Comparison of ENCODE assay signal across 8 mouse cellular contexts in the genomic region with DNA sequence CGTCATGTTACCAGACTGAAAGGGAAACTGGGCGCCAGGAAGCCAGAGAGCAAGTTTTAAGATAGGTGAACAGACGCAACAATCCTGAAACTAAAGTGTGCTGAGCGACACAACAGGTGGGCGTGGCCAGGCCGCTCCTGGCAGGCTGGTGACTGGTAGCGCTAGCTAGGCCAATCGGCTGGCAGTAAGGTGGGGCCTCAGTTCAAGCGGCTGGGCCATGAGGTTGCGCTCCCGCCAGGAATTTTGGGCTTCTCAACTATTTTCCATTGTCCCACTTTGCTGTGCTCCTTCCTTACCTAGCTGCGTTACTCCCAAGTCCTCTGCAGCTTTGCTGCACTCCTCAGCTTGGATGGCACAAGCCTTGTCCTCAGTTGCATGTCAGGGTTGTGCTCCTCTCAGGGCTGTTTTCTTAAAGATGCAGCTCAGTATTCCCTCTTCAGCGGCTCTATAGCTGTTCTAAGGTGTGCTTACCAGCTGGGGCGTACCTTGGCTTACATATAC. TPM values are rescaled to one million over a fixed set of nuclear protein-coding genes. Genes with fewer than 3 reads are reported as not detected.
DNase-seq lines count a peak whose midpoint lies in the region; ATAC-seq lines count a peak whose summit lies in the region.

A gene (minus strand): TSS at position 30 of the 501 bp plus-strand sequence.

- peak; percentile 76 for DNase-seq in adrenal gland, adult 8-10 months
- peak; percentile 88 to 90 for DNase-seq in lung, adult 18-20 months
- DNase-seq in thymus, postnatal 14 days = peak; percentile 79

- H3K9me3 ChIP-seq in embryonic facial prominence, embryonic 13.5 days = no peaks in the 10 kb centered on the region
- no peaks in the 10 kb centered on the region for H3K9me3 ChIP-seq in heart, embryonic 11.5 days (replicated peaks; ENCODE audit: control insufficient read depth, low read length)
- H3K9me3 ChIP-seq in kidney, embryonic 14.5 days (ENCODE audit: control insufficient read depth, low read length) = no peaks in the 10 kb centered on the region
- no peaks in the 10 kb centered on the region for H3K9me3 ChIP-seq in neural tube, embryonic 14.5 days (ENCODE audit: control insufficient read depth, low read length)

- WGBS in embryonic facial prominence, embryonic 13.5 days = 3% methylated on average over 14 of the region's 14 CpGs
- 3% methylated on average over 14 of the region's 14 CpGs for WGBS in heart, embryonic 11.5 days (ENCODE audit: insufficient replicate concordance)
- WGBS in kidney, embryonic 14.5 days = 3% methylated on average over 14 of the region's 14 CpGs
- WGBS in neural tube, embryonic 14.5 days = 4% methylated on average over 14 of the region's 14 CpGs

- no peaks in the 10 kb centered on the region for H3K27me3 ChIP-seq in embryonic facial prominence, embryonic 13.5 days
- no peaks in the 10 kb centered on the region for H3K27me3 ChIP-seq in heart, embryonic 11.5 days (ENCODE audit: control insufficient read depth, insufficient read depth, low read length)
- no peaks in the 10 kb centered on the region for H3K27me3 ChIP-seq in kidney, embryonic 14.5 days (ENCODE audit: control insufficient read depth, insufficient read depth, low read length)
- no peaks in the 10 kb centered on the region for H3K27me3 ChIP-seq in neural tube, embryonic 14.5 days (ENCODE audit: control insufficient read depth, insufficient read depth, low read length)

- peak; percentile 95 for ATAC-seq in CD4-positive, CD25-positive, alpha-beta regulatory T cell, adult 4 months
- peak; percentile 92 for ATAC-seq in embryonic facial prominence, embryonic 13.5 days (ENCODE audit: insufficient number of reproducible peaks, insufficient read depth, low FRiP score, low TSS enrichment, low read depth)
- peak; percentile 98 for ATAC-seq in heart, embryonic 11.5 days (replicated peaks; ENCODE audit: insufficient number of reproducible peaks, low FRiP score, low TSS enrichment)
- peak; percentile 100 for ATAC-seq in kidney, embryonic 14.5 days (ENCODE audit: low FRiP score, low TSS enrichment)
- ATAC-seq in neural tube, embryonic 14.5 days (ENCODE audit: low read depth) = peak; percentile 84; the same call in 1 of the 2 replicates

- peak within 1 kb of the TSS; percentile 47 for H3K4me3 ChIP-seq in embryonic facial prominence, embryonic 13.5 days
- H3K4me3 ChIP-seq in heart, embryonic 11.5 days (ENCODE audit: low read depth, low read length) = peak within 1 kb of the TSS; percentile 57
- H3K4me3 ChIP-seq in kidney, embryonic 14.5 days (ENCODE audit: low read length) = peak within 1 kb of the TSS; percentile 45
- peak within 1 kb of the TSS; percentile 18 for H3K4me3 ChIP-seq in neural tube, embryonic 14.5 days (ENCODE audit: low read depth, low read length)

- peak within 1 kb of the TSS; percentile 64 for H3K9ac ChIP-seq in embryonic facial prominence, embryonic 13.5 days
- H3K9ac ChIP-seq in heart, embryonic 11.5 days (ENCODE audit: low read depth, low read length) = peak within 1 kb of the TSS; percentile 77
- H3K9ac ChIP-seq in kidney, embryonic 14.5 days (ENCODE audit: low read depth, low read length) = peak within 1 kb of the TSS; percentile 38; the same call in 1 of the 2 replicates
- no peak within 1 kb of the TSS for H3K9ac ChIP-seq in neural tube, embryonic 14.5 days (replicated peaks; ENCODE audit: low read depth, low read length)

- H3K4me1 ChIP-seq in embryonic facial prominence, embryonic 13.5 days = peaks cover 11% of the 10 kb centered on the region
- peaks cover 6% of the 10 kb centered on the region; the same call in 1 of the 2 replicates for H3K4me1 ChIP-seq in heart, embryonic 11.5 days (ENCODE audit: control insufficient read depth, insufficient read depth, low read length)
- H3K4me1 ChIP-seq in kidney, embryonic 14.5 days (ENCODE audit: control insufficient read depth, insufficient read depth, low read length) = peaks cover 4% of the 10 kb centered on the region; the same call in 1 of the 2 replicates
- H3K4me1 ChIP-seq in neural tube, embryonic 14.5 days (ENCODE audit: control insufficient read depth, insufficient read depth, low read length) = no peaks in the 10 kb centered on the region

- peaks cover 10% of the 10 kb centered on the region for H3K36me3 ChIP-seq in embryonic facial prominence, embryonic 13.5 days
- H3K36me3 ChIP-seq in heart, embryonic 11.5 days (ENCODE audit: control insufficient read depth, insufficient read depth, low read length) = no peaks in the 10 kb centered on the region
- no peaks in the 10 kb centered on the region; the same call in 1 of the 2 replicates for H3K36me3 ChIP-seq in kidney, embryonic 14.5 days (ENCODE audit: control insufficient read depth, insufficient read depth, low read length)
- H3K36me3 ChIP-seq in neural tube, embryonic 14.5 days (ENCODE audit: control insufficient read depth, insufficient read depth, low read length) = no peaks in the 10 kb centered on the region

- H3K27ac ChIP-seq in embryonic facial prominence, embryonic 13.5 days = no peak within 1 kb of the TSS
- H3K27ac ChIP-seq in heart, embryonic 11.5 days (ENCODE audit: low read depth, low read length) = peak within 1 kb of the TSS; percentile 78
- H3K27ac ChIP-seq in kidney, embryonic 14.5 days (ENCODE audit: low read depth, low read length) = no peak within 1 kb of the TSS
- H3K27ac ChIP-seq in neural tube, embryonic 14.5 days (ENCODE audit: low read depth, low read length) = no peak within 1 kb of the TSS

- H3K4me2 ChIP-seq in embryonic facial prominence, embryonic 13.5 days = peak within 1 kb of the TSS; percentile 71
- H3K4me2 ChIP-seq in heart, embryonic 11.5 days = peak within 1 kb of the TSS; percentile 82
- peak within 1 kb of the TSS; percentile 54 for H3K4me2 ChIP-seq in kidney, embryonic 14.5 days (replicated peaks; ENCODE audit: low read depth, low read length)
- peak within 1 kb of the TSS; percentile 51 for H3K4me2 ChIP-seq in neural tube, embryonic 14.5 days (ENCODE audit: low read depth, low read length)

RNA-seq across cellular contexts. Expression of the gene that starts here (rescaled TPM):
- polyA plus RNA-seq in CD4-positive, CD25-positive, alpha-beta regulatory T cell, adult 4 months (2017; shearing (Covaris generic)) = 1 to 10 TPM; 3.2 to 3.9 TPM
- total RNA-seq in adrenal gland, adult 8-10 months (2022) = 1 to 10 TPM; 2.4 to 4.1 (median 3.3) TPM
- polyA plus RNA-seq in embryonic facial prominence, embryonic 13.5 days (2015; fragmentation: Nextera tagmentation; extraction: Ambion mirVana) = 1.1 and 1.2 TPM in 2 replicates
- 0.47 and 1.0 TPM in 2 replicates for polyA plus RNA-seq in heart, embryonic 11.5 days (2014; fragmentation: Nextera tagmentation; extraction: Ambion mirVana)
- polyA plus RNA-seq in kidney, embryonic 14.5 days (2014; fragmentation: Nextera tagmentation; extraction: Ambion mirVana) = 0.94 and 1.4 TPM in 2 replicates
- 1.3 and 1.7 TPM in 2 replicates for polyA plus RNA-seq in neural tube, embryonic 14.5 days (2014; fragmentation: Nextera tagmentation; extraction: Ambion mirVana)
